Mouse (Mus musculus) adrenal gland, adult 2 months (tissue): ENCODE data around the gene Zfp558. TPM values are rescaled to one million over a fixed set of nuclear protein-coding genes. Genes with fewer than 3 reads are reported as not detected.
A peak's percentile ranks its signal among the peaks of the same experiment; 100 is the strongest.
"Not testable (repeated sequence)": the region's sequence is repeated elsewhere in the genome, so short reads cannot be mapped to it uniquely, and the experiment has no call there.

ENCODE experiments used
- DNase-seq: peaks from one replicate; pipeline ENCODE4 v3.0.0; 2021
- long read RNA-seq: library from polyadenylated mRNA; stranded (forward); transcript quantifications from one replicate; pipeline ENCODE4 v2.0.0, GENCODE M21; 2021
- microRNA-seq, 2 experiments: library from miRNA; unstranded; fragments of <30 nt; microRNA quantifications; one replicate each; pipeline ENCODE4 v1.2.0; 2021
- polyA plus RNA-seq: library from polyadenylated mRNA; depleted of rRNA; stranded (reverse); fragments of >200 nt; gene quantifications from 2 replicates; pipeline ENCODE4 v1.2.3, GENCODE M21; 2012; rRNA removed
- total RNA-seq, 2 experiments: library from RNA; stranded (reverse); gene quantifications; 2 replicates each; pipeline ENCODE4 v1.2.3; 2021

The Zfp558 gene
- total RNA-seq (1 to 10 TPM in 1 of 2 experiments, under 1 TPM in 1; 0.69 to 1.3 TPM), polyA plus RNA-seq (not detected in 2 replicates)
- long read RNA-seq = 0 reads

- DNase-seq = no peak
These were observed at the start of gene Zfp558, which contains the start of gene Mbd3l1 for GRCm38 (mm10) chr9:18478168-18478567. Gene Zfp558, minus strand, starts transcription at chr9:18478268. Gene Mbd3l1, plus strand, starts transcription at chr9:18478359.

- no peak for DNase-seq
These were observed 30.0 kb upstream of the Zfp558 start for GRCm38 (mm10) chr9:18508098-18508497.

GRCm38 (mm10) chr9:18473324-18474128 is 4.5 kb downstream of the Zfp558 start:
- peak; percentile 68 for DNase-seq

DNA sequence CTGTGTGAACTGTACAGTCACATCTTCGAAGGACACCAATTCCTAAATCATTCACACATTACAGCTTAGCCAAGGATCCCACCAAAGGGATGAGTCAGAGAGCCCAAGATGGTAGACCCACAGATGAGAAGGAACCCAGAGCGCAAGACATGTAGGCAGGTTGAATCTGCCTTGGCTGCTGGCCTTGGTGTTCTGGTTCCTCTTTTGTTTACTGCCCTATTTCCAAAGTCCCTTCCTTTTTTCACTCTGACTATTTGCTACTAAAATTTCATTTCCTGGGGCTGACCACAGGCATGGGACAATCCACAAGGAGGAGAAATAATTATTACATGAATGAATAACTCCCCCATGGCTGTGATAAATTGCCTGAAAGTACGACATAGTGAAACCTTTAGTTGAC is 10.1 kb downstream of the Zfp558 start:
- DNase-seq = no peak

DNA sequence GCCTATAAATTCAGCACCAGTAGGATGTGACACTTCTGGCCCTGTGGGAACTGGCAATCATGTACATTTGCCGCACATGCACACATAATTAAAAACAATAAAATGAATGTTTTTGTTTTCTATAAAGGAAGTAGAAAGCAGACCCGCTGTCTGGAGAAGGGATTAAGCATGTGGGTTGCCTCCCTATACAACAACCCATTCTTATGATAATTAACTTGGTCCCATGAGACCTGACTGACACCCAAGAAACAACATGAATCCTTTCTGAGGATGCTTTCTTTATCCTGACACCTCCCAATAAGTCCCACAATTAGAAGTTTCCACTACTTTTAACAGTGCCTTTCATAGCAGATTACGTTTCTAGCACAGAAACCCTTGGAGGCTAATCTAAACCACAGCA is 10.7 kb downstream of the Zfp558 start:
- DNase-seq = no peak

DNA sequence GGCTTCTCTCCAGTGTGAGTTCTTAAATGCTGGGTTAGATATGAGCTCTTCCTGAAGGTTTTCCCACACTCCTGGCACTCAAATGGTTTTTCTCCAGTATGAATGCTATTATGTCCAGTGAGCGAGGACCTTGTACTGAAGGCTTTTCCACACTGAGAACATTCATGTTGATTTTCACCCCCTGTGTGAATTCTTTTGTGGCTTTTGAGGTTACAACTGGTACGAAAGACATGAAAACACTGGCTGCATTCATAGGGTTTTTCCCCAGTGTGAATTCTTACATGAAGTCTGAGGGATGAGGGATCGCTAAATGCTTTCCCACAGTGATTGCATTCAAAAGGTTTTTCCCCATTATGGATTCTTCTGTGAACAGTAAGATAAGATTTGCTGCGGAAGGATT is 21.5 kb downstream of the Zfp558 start:
- no peak for DNase-seq

GRCm38 (mm10) chr9:18431687-18432086 is 46.4 kb downstream of the Zfp558 start:
- peak; percentile 9 for DNase-seq

DNA sequence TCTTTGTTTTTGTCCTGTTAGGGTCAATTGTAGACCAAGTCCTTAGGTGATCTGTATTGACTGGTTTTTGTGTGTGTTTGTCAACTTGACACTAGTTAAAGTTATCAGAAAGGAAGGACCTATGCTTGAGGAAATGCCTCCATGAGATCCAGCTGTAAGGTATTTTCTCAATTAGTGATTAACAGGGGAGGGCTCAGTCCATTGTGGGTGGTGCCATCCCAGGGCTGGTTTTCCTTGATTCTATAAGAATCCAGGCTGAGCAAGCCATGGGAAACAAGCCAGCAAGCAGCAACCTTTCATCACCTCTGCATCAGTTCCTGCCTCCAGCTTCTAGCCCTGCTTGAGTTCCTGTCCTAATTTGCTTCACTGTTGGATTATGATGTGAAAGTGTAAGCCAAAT is 47.7 kb downstream of the Zfp558 start, which contains the start of gene Mbd3l2:
Mbd3l2 (plus strand) TSS at position 301 of the 400 bp plus-strand sequence.
- no peak for DNase-seq

- DNase-seq = not testable (repeated sequence)
These were observed 65.7 kb downstream of the Zfp558 start for GRCm38 (mm10) chr9:18412371-18412770.

Small RNAs within 50 kb of the gene (microRNA-seq; reads per million reads assigned to microRNA genes)
- 0 reads per million in 2 experiments for gene Gm22854

Other genes starting within 250 kb of the Zfp558 start
- gene Chordc1, start 186.1 kb downstream of the Zfp558 start, total RNA-seq = 100 to 1,000 TPM in 1 of 2 experiments, 10 to 100 TPM in 1; 60.0 to 147 TPM
- 31.2 and 47.1 TPM in 2 replicates for gene Chordc1, start 186.1 kb downstream of the Zfp558 start, polyA plus RNA-seq
- 1 to 10 TPM; 4.0 TPM for gene Naalad2, start 75.3 kb downstream of the Zfp558 start, total RNA-seq
- gene Naalad2, start 75.3 kb downstream of the Zfp558 start, polyA plus RNA-seq = 0.09 and 0.20 TPM in 2 replicates
- gene Ubtfl1, start 73.8 kb downstream of the Zfp558 start, total RNA-seq = not detected
- not detected in 2 replicates for gene Ubtfl1, start 73.8 kb downstream of the Zfp558 start, polyA plus RNA-seq
- not detected for gene Mbd3l2, start 47.6 kb downstream of the Zfp558 start, total RNA-seq
- gene Mbd3l2, start 47.6 kb downstream of the Zfp558 start, polyA plus RNA-seq = not detected in 2 replicates
- not detected for gene Mbd3l1, start 91 bp upstream of the Zfp558 start, total RNA-seq
- gene Mbd3l1, start 91 bp upstream of the Zfp558 start, polyA plus RNA-seq = not detected in 2 replicates
- 1 to 10 TPM; 2.7 to 3.7 TPM for gene Muc16, start 196.3 kb upstream of the Zfp558 start, total RNA-seq
- gene Muc16, start 196.3 kb upstream of the Zfp558 start, polyA plus RNA-seq = 0.13 and 0.16 TPM in 2 replicates